Mouse (Mus musculus) limb, embryonic 11.5 days (tissue): ENCODE data around the gene Reep3. TPM values are rescaled to one million over a fixed set of nuclear protein-coding genes. Genes with fewer than 3 reads are reported as not detected.

Experiments used
- ATAC-seq: fragments of 200-750 bp; cut with Nextera tagmentation; 2 replicates; pipeline ENCODE4 v1.8.0; 2017; ENCODE audit warnings: low read depth; ENCODE audit not compliant: insufficient number of reproducible peaks, low FRiP score, low TSS enrichment
- DNase-seq: peaks from one replicate; pipeline ENCODE4 v3.0.0-alpha.2; 2015; ENCODE audit warnings: low spot score
- H3K27ac ChIP-seq: fragments of 300-500 bp; sonication (generic); replicated peaks from 2 replicates; pipeline ENCODE4 v1.5.1; 2014; ENCODE audit warnings: low read depth, mild to moderate bottlenecking, low read length
- H3K27me3 ChIP-seq: fragments of 300-500 bp; sonication (generic); 2 replicates; pipeline ENCODE4 v1.6.1; 2014; ENCODE audit warnings: mild to moderate bottlenecking, low read length, mixed read lengths; ENCODE audit not compliant: control insufficient read depth, insufficient read depth
- H3K36me3 ChIP-seq: fragments of 300-500 bp; sonication (generic); 2 replicates; pipeline ENCODE4 v1.6.1; 2014; ENCODE audit warnings: mild to moderate bottlenecking, low read length, moderate library complexity, mixed read lengths; ENCODE audit not compliant: control insufficient read depth, insufficient read depth
- H3K4me1 ChIP-seq: fragments of 300-500 bp; sonication (generic); 2 replicates; pipeline ENCODE4 v1.6.1; 2014; ENCODE audit warnings: low read length, mixed read lengths; ENCODE audit not compliant: control insufficient read depth, insufficient read depth
- H3K4me2 ChIP-seq: fragments of 300-500 bp; sonication (generic); 2 replicates; pipeline ENCODE4 v1.6.1; 2014; ENCODE audit warnings: low read depth, mild to moderate bottlenecking, moderate library complexity; ENCODE audit not compliant: severe bottlenecking
- H3K4me3 ChIP-seq: fragments of 300-500 bp; sonication (generic); 2 replicates; pipeline ENCODE4 v1.5.1; 2014; ENCODE audit warnings: low read depth, low read length
- H3K9ac ChIP-seq: fragments of 300-500 bp; sonication (generic); 2 replicates; pipeline ENCODE4 v1.6.1; 2014; ENCODE audit warnings: mild to moderate bottlenecking, low read length
- H3K9me3 ChIP-seq: fragments of 300-500 bp; sonication (generic); 2 replicates; pipeline ENCODE4 v1.6.1; 2016; ENCODE audit warnings: low read length; ENCODE audit not compliant: control insufficient read depth
- WGBS: fragments of 180-500 bp; shearing (Covaris S2); extraction: QIAGEN DNeasy Blood & Tissue Kit; methylation state at CpG from one replicate; pipeline ENCODE4 v1.1.7; 2014; 5-methylcytosine and 5-hydroxymethylcytosine counted together
- polyA plus RNA-seq: library from polyadenylated mRNA; unstranded; fragments of >200 nt; fragmentation: Nextera tagmentation; extraction: Ambion mirVana; gene quantifications from 2 replicates; pipeline ENCODE4 v1.2.1, GENCODE M21; 2014

Gene Reep3
- polyA plus RNA-seq, 1 experiment from 2014 or later: 21.7 TPM

- Histone ChIP-seq H3K9me3 (no peaks in the 10 kb centered on the region; the same call in 1 of the 2 replicates), H3K4me1 (0 out of 2 replicates have a peak, but pooled peaks cover 6% of the 10 kb centered on the region), H3K27ac (no peak overlapping the region), H3K9ac (no peak overlapping the region), H3K27me3 (no peaks in the 10 kb centered on the region), H3K36me3 (no peaks in the 10 kb centered on the region), H3K4me3 (no peak overlapping the region), H3K4me2 (no peak overlapping the region)
- WGBS: 82% methylated on average over 3 of the region's 3 CpGs
- DNase-seq (no peak), ATAC-seq (no peak)
These were observed 106.2 kb downstream of the Reep3 start for GRCm38 (mm10) chr10:66990506-66990905.

- 91% methylated on average over 5 of the region's 5 CpGs for WGBS
- no peak for DNase-seq
- Histone ChIP-seq H3K4me2 (no peak overlapping the region), H3K9me3 (no peaks in the 10 kb centered on the region), H3K36me3 (no peaks in the 10 kb centered on the region), H3K4me3 (no peak overlapping the region), H3K27me3 (no peaks in the 10 kb centered on the region), H3K9ac (no peak overlapping the region), H3K27ac (no peak overlapping the region), H3K4me1 (no peaks in the 10 kb centered on the region)
- ATAC-seq: no peak
These were observed 113.7 kb downstream of the Reep3 start for GRCm38 (mm10) chr10:66983043-66983442.

- Histone ChIP-seq H3K4me1 (no peaks in the 10 kb centered on the region; the same call in 1 of the 2 replicates), H3K4me3 (no peak overlapping the region), H3K4me2 (no peak overlapping the region), H3K27me3 (no peaks in the 10 kb centered on the region), H3K36me3 (no peaks in the 10 kb centered on the region), H3K9me3 (no peaks in the 10 kb centered on the region), H3K27ac (no peak overlapping the region), H3K9ac (no peak overlapping the region)
- ATAC-seq: no peak
- no peak for DNase-seq
- WGBS: 81% methylated on average over 2 of the region's 2 CpGs
These were observed 118.5 kb downstream of the Reep3 start for GRCm38 (mm10) chr10:66978215-66978614.

- WGBS: 90% methylated on average over 3 of the region's 3 CpGs
- Histone ChIP-seq H3K9me3 (no peaks in the 10 kb centered on the region), H3K4me3 (no peak overlapping the region), H3K9ac (no peak overlapping the region), H3K4me2 (no peak overlapping the region), H3K36me3 (no peaks in the 10 kb centered on the region), H3K27ac (no peak overlapping the region), H3K27me3 (no peaks in the 10 kb centered on the region), H3K4me1 (no peaks in the 10 kb centered on the region; the same call in 1 of the 2 replicates)
- DNase-seq (no peak), ATAC-seq (no peak)
These were observed 119.7 kb downstream of the Reep3 start for GRCm38 (mm10) chr10:66977093-66977492.

- H3K4me3 ChIP-seq: no peak overlapping the region
- 88% methylated on average over 1 of the region's 1 CpGs for WGBS
- no peak overlapping the region for H3K9ac ChIP-seq
- no peak overlapping the region for H3K27ac ChIP-seq
- H3K4me1 ChIP-seq: no peaks in the 10 kb centered on the region; the same call in 1 of the 2 replicates
- ATAC-seq: no peak
- H3K36me3 ChIP-seq: no peaks in the 10 kb centered on the region
- no peaks in the 10 kb centered on the region for H3K9me3 ChIP-seq
- H3K4me2 ChIP-seq: no peak overlapping the region
- H3K27me3 ChIP-seq: no peaks in the 10 kb centered on the region
- DNase-seq: no peak
These were observed 121.3 kb downstream of the Reep3 start for GRCm38 (mm10) chr10:66975451-66975850.

GRCm38 (mm10) chr10:66974417-66974816, 122.3 kb downstream of the Reep3 start:
- H3K4me1 ChIP-seq: no peaks in the 10 kb centered on the region; the same call in 1 of the 2 replicates
- H3K36me3 ChIP-seq: no peaks in the 10 kb centered on the region
- no peak overlapping the region for H3K9ac ChIP-seq
- no peak overlapping the region for H3K4me3 ChIP-seq
- H3K9me3 ChIP-seq: no peaks in the 10 kb centered on the region
- 77% methylated on average over 4 of the region's 4 CpGs for WGBS
- no peak overlapping the region for H3K4me2 ChIP-seq
- H3K27ac ChIP-seq: no peak overlapping the region
- no peak for ATAC-seq
- no peaks in the 10 kb centered on the region for H3K27me3 ChIP-seq
- DNase-seq: no peak

GRCm38 (mm10) chr10:66973866-66974265, 122.9 kb downstream of the Reep3 start:
- Histone ChIP-seq H3K36me3 (no peaks in the 10 kb centered on the region), H3K9ac (no peak overlapping the region), H3K4me2 (no peak overlapping the region), H3K27ac (no peak overlapping the region), H3K27me3 (no peaks in the 10 kb centered on the region), H3K4me1 (no peaks in the 10 kb centered on the region; the same call in 1 of the 2 replicates), H3K9me3 (no peaks in the 10 kb centered on the region), H3K4me3 (no peak overlapping the region)
- ATAC-seq (no peak), DNase-seq (no peak)
- 69% methylated on average over 6 of the region's 6 CpGs for WGBS

- Histone ChIP-seq H3K4me2 (no peak overlapping the region), H3K9me3 (no peaks in the 10 kb centered on the region), H3K36me3 (no peaks in the 10 kb centered on the region), H3K4me3 (no peak overlapping the region), H3K27ac (no peak overlapping the region), H3K27me3 (no peaks in the 10 kb centered on the region), H3K9ac (no peak overlapping the region), H3K4me1 (no peaks in the 10 kb centered on the region; the same call in 1 of the 2 replicates)
- 41% methylated on average over 2 of the region's 2 CpGs for WGBS
- ATAC-seq (no peak), DNase-seq (no peak)
These were observed 123.5 kb downstream of the Reep3 start for GRCm38 (mm10) chr10:66973274-66973673.
